Mouse (Mus musculus): ENCODE results near the gene Ehd1.

Ehd1 gene

GRCm38 (mm10) chr19:6331178-6331577 is 54.7 kb downstream of the Ehd1 start:
- in situ Hi-C loops (cut with MseI, MboI), result loop anchor here in 1 of 2 experiments (5.0 kb wide), 1 partner anchor 69 kb away; no protein-coding TSS in a partner anchor

DNA sequence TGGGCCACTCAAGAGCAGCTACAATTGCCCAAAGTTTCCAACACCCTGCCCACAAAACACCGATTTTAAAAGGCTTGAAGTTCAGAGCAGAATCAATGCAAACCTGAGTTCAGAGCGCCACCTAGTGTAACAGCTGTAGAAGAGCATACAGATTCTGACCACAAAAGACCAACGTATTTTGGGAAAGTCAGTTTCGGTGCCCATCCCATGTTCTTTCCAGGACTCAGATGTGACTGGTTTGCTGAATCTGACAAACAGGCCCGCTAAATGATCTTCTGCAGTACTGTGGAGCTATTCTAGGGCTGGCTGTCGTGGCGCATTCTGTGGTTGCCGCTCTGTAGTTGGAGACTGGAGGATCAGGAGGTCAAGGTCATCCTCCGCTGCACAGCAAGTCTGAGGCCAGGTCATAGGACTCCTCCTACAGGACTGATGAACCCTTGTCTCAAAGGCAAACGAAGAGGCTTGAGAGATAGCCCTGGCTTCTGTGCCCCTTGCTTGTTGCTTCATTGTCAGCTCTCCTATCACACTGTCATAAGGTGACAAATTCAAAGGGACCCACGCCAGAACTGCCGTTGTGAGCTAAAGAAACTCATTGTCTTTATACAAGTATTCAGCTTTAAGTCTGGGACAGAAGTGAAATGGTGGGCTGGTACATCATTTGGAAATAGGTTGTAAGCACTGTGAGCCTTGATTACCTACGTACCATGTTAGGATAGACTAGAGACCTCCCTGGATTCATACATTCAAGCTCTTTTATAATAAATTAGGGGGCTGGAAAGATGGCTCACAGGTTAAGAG is 55.4 kb downstream of the Ehd1 start:
- in situ Hi-C loops (cut with MseI, MboI), result loop anchor here in 1 of 2 experiments (5.0 kb wide), 1 partner anchor 70 kb away; no protein-coding TSS in a partner anchor

GRCm38 (mm10) chr19:6333761-6334595 is 57.5 kb downstream of the Ehd1 start:
- in situ Hi-C loops (cut with MseI, MboI), result loop anchor here in 1 of 2 experiments (5.0 kb wide), 1 partner anchor 72 kb away; no protein-coding TSS in a partner anchor

DNA sequence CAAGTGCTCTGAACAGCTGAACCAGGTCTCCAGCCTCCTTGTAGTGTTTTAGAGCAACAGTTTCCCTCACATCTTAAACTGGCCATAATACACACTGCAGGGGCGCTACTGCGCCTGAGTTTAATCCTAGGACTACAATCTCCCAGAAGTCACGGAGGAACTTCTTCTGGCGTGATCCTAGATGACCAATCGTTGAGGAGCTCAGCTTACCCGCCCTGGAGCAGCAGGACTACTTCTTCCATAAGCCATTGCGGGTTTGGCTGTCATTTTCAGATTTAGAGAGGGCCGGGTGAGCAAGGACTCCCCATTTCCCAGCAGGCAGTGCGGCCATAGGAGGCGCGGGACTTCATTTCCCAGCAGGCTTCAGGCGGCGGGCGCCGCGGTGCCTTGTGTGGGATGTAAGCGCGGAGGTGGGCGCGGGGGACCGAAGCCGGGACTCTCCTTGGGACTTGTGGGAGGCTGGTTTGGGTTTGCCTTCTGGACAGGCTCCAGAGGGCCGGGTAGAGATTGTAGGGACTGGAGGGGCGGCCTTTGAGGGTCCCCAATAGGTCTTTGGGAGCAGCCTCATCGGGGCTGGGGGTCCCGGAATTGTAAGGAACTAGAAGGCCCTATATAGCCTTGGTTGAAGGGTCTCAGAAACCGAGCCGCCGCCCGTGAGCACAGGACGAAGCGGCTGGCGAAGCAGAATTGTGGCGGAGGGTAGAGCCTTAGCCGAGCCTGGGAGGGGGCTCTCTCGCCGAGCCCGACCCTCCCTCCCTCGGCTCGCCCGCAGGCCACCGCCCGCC is 58.3 kb downstream of the Ehd1 start, which contains the start of gene Men1:
TSS of gene Men1 (plus strand) at position 307 of the 785 bp plus-strand sequence.
- in situ Hi-C loops (cut with MseI, MboI), result loop anchor here in 1 of 2 experiments (5.0 kb wide), 1 partner anchor 73 kb away; no protein-coding TSS in a partner anchor

- in situ Hi-C loops (cut with MseI, MboI), result no loop called here
Observed at GRCm38 (mm10) chr19:6335458-6335827, 58.9 kb downstream of the Ehd1 start.

DNA sequence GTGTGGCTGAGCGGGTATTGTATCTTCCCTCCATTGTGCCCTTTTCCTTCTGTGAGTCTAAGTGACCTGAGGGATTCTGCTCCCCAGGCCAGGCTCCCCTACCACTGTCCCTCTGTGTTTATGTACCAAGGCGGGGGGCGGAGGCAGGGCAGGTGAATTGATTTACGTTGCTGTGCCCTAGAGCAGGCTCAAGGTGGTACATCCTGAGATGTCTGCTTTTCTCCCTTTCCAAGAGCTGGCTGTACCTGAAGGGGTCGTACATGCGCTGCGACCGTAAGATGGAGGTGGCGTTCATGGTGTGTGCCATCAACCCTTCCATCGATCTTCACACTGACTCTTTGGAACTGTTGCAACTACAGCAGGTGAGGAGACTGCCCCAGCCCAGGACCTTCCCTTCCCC is 60.4 kb downstream of the Ehd1 start:
- in situ Hi-C loops (cut with MseI, MboI), result no loop called here

- in situ Hi-C loops (cut with MseI, MboI), result no loop called here
Observed at GRCm38 (mm10) chr19:6338171-6338570, 61.6 kb downstream of the Ehd1 start.

DNA sequence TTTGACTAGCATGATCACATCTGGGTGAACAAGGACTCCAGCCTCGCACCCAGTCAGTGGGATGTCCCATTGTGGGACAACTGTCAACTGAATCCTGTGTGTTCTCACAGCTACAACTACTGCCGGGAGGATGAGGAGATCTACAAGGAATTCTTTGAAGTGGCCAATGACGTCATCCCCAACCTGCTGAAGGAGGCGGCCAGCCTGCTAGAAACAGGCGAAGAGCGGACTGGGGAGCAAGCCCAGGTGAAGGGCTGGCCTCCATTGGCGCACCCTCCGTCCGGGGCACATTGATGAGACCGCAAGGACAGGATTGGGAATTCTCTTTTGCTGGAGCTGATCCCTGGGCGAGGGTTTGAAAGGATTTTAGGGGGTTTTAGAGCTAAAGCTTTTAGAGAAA is 62.2 kb downstream of the Ehd1 start:
- in situ Hi-C loops (cut with MseI, MboI), result no loop called here

GRCm38 (mm10) chr19:6339191-6339590 is 62.7 kb downstream of the Ehd1 start:
- in situ Hi-C loops (cut with MseI, MboI), result no loop called here

GRCm38 (mm10) chr19:6339890-6340504 is 63.5 kb downstream of the Ehd1 start:
- in situ Hi-C loops (cut with MseI, MboI), result no loop called here

- in situ Hi-C loops (cut with MseI, MboI), result no loop called here
Observed at GRCm38 (mm10) chr19:6340524-6341452, 64.3 kb downstream of the Ehd1 start, which contains the start of gene Map4k2. TSS of gene Map4k2 (plus strand) at chr19:6341135.

GRCm38 (mm10) chr19:6341453-6342077 is 65.0 kb downstream of the Ehd1 start:
- in situ Hi-C loops (cut with MseI, MboI), result no loop called here

- in situ Hi-C loops (cut with MseI, MboI), result no loop called here
Observed at GRCm38 (mm10) chr19:6342276-6342933, 65.9 kb downstream of the Ehd1 start.

DNA sequence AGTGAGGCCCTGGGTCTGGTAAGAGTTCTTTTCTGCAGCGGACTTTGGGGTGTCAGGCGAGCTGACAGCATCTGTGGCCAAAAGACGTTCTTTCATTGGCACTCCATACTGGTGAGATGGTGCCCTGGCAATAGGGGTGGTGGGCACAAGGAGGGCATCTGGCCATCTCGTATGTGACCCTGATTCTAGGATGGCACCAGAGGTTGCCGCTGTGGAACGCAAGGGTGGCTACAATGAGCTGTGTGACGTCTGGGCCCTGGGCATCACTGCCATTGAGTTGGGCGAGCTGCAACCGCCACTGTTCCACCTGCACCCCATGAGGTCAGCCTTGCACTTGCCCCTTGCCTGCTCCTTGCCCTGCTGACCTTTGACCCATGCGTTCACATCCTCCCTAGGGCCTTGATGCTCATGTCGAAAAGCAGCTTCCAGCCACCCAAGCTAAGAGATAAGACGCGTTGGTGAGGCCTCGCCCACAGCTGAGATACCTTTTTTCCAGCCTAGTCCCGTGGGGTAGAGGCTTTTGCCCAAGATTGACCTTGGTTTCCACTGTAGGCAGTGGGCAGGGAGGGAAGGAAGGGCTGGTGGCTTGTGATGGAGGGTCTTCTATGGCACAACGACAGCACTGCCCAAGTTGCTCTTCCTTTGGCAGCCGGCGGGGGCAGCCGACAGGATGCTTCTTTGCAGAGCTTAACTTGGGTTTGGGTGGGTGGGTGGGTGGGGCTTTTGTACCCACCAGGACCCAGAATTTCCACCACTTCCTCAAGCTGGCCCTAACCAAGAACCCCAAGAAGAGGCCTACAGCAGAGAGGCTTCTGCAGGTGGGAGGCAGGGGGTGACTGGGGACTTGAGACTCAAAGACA is 66.8 kb downstream of the Ehd1 start:
- in situ Hi-C loops (cut with MseI, MboI), result no loop called here

GRCm38 (mm10) chr19:6343996-6344395 is 67.5 kb downstream of the Ehd1 start:
- in situ Hi-C loops (cut with MseI, MboI), result no loop called here

DNA sequence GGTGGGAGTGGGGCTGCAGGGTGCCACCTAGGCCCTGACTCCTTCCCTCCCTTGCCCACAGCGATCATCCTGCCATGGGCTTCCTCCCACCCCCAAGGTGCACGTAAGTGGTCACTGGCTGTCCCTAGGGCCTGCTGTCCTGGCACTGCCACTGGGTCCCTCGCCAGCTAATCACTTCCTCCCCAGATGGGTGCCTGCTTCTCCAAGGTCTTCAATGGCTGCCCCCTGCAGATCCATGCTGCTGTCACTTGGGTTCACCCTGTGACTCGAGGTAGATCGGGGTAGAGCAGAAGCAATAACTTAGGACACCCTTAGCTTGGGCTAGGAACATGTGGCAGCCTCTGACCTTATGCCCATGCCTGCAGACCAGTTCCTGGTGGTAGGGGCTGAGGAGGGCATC is 69.5 kb downstream of the Ehd1 start:
- in situ Hi-C loops (cut with MseI, MboI), result no loop called here

- in situ Hi-C loops (cut with MseI, MboI), result no loop called here
Observed at GRCm38 (mm10) chr19:6346661-6347060, 70.1 kb downstream of the Ehd1 start.

- in situ Hi-C loops (cut with MseI, MboI), result no loop called here
Observed at GRCm38 (mm10) chr19:6347615-6348014, 71.1 kb downstream of the Ehd1 start.

Data from mouse trophoblast stem cell (cell line).